Mouse (Mus musculus): ENCODE measurements at regions not wholly inside any gene's neighbourhood (a gene's known extent, or its start where the extent isn't known, plus 50 kb on each side); places are given as distances from the start of the nearest gene placed in this dataset.

- TF ChIP-seq CTCF (IDR thresholded peaks at IDR 0.05; ENCODE audit: low read depth), result no peak
- no peak for TF ChIP-seq EP300 (IDR thresholded peaks at IDR 0.05; ENCODE audit: low read depth)
Measured at GRCm38 (mm10) chr3:21964438-21964837, 112.0 kb upstream of the Tbl1xr1 start.

Measured in heart, postnatal 0 days (tissue).